Mouse (Mus musculus) hindbrain, embryonic 10.5 days (tissue): ENCODE measurements around the gene Klhl18. TPM values are rescaled to one million over a fixed set of nuclear protein-coding genes. Genes with fewer than 3 reads are reported as not detected.

ENCODE experiments used
- DNase-seq: peaks from one replicate; pipeline ENCODE4 v3.0.0-alpha.2; 2017; ENCODE audit warnings: low spot score
- H3K27ac ChIP-seq: fragments of 300-500 bp; sonication (generic); 2 replicates; pipeline ENCODE4 v1.5.1; 2016; ENCODE audit warnings: mild to moderate bottlenecking, moderate library complexity
- H3K27me3 ChIP-seq: fragments of 300-500 bp; sonication (generic); 2 replicates; pipeline ENCODE4 v1.6.1; 2016; ENCODE audit warnings: mild to moderate bottlenecking; ENCODE audit not compliant: poor library complexity, insufficient read depth, severe bottlenecking
- H3K36me3 ChIP-seq: fragments of 300-500 bp; sonication (generic); 2 replicates; pipeline ENCODE4 v1.6.1; 2016; ENCODE audit warnings: mild to moderate bottlenecking, moderate library complexity
- H3K4me1 ChIP-seq: fragments of 300-500 bp; sonication (generic); replicated peaks from 2 replicates; pipeline ENCODE4 v1.6.1; 2016; ENCODE audit warnings: mild to moderate bottlenecking
- H3K4me3 ChIP-seq: fragments of 300-500 bp; sonication (generic); 2 replicates; pipeline ENCODE4 v1.5.1; 2016; ENCODE audit warnings: mild to moderate bottlenecking, moderate library complexity
- H3K9me3 ChIP-seq: fragments of 300-500 bp; sonication (generic); 2 replicates; pipeline ENCODE4 v1.6.1; 2016; ENCODE audit warnings: mild to moderate bottlenecking, moderate library complexity
- WGBS: fragments of 180-500 bp; shearing (Covaris S2); methylation state at CpG from one replicate; pipeline ENCODE4 v1.1.7; 2016; 5-methylcytosine and 5-hydroxymethylcytosine counted together
- polyA plus RNA-seq: library from polyadenylated mRNA; unstranded; fragments of >200 nt; fragmentation: Nextera tagmentation; extraction: Ambion mirVana; gene quantifications from 2 replicates; pipeline ENCODE4 v1.2.1, GENCODE M21; 2016

Gene Klhl18
- polyA plus RNA-seq = 11.0 and 11.8 TPM in 2 replicates

DNA sequence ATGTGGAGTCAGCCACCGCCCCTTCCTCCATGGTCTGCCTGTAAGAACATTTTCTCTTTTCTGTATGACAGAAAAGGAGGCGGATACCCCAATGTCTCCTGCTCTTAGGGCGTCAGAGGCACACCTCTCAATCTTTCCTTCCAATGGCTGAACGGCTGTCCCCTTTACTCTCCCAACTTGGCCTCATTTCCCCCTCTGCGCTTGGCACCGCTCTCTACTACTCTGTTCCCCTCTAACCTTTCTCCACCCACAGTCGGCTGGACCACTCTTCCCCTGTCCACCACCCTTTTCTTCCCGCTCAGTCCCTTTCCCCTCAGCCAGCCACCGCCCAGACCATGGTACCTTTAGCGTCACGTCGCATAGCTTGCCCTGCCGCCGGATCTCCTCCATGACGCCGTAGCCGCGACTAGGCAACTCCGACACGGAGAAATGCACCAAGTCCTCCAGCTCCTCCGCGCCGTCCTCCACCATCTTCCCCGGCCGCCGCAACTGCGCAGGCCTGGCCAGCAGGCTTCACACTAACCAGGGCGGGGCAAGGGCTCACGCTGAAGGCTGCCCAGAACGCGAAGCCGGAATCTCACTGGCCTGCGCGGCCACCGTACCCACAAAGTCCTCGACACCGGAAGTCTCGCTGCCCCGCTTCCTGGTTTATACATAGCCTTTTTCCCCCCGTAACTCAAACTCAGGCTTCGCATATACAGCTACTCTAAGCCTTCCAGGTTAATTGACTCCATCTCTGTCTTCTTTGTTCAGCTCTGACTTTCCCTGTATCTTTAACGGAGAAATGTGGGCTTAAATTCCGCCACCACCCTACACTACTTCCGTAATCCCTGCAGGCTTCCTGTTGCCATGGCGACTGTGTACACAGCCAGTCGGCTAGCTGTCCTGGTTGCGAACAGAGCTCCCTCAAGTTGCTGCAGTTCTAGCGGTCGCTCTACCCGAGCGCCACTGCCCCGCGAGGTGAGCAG is at the start of gene Klhl18, which contains the start of gene Kif9:
Gene Klhl18 (minus strand): TSS at position 571 of the 968 bp plus-strand sequence.
Gene Kif9 (plus strand): TSS at position 835 of the 968 bp plus-strand sequence.
- Histone ChIP-seq H3K36me3 (peaks cover 5% of the 10 kb centered on the region; the same call in 1 of the 2 replicates), H3K27me3 (peaks cover 17% of the 10 kb centered on the region), H3K4me1 (peaks cover 21% of the 10 kb centered on the region), H3K4me3 (peak within 1 kb of the TSS; percentile 86), H3K27ac (peak within 1 kb of the TSS; percentile 92), H3K9me3 (no peaks in the 10 kb centered on the region)
- under 1% methylated on average over 53 of the region's 53 CpGs for WGBS
- peak; percentile 97 for DNase-seq

DNA sequence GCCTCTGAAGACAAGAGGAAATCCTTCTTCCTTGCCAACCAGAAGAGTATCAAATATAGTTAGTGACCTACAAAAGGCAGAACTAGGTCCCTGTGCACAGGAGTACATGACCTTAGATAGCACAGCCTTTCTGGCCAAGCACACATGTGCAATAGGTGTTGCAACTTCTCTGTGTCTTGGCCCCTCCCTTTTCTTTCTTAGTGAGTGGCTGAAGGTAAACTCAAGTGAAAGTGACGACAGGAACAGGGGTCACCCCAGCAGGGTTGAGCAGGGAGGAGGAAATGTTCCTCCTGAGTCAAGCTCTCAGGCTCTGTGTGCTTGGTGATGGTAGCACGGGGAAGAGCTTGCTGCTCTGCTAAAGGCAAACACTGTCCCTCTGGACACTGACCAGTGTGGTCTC is 49.2 kb upstream of the Klhl18 start:
- H3K36me3 ChIP-seq = no peaks in the 10 kb centered on the region
- no peak overlapping the region for H3K27ac ChIP-seq
- WGBS = 57% methylated on average over 2 of the region's 2 CpGs
- no peak overlapping the region for H3K4me3 ChIP-seq
- no peaks in the 10 kb centered on the region for H3K27me3 ChIP-seq
- H3K9me3 ChIP-seq = no peaks in the 10 kb centered on the region
- H3K4me1 ChIP-seq = 0 out of 2 replicates have a peak, but pooled peaks cover 2% of the 10 kb centered on the region
- DNase-seq = no peak

DNA sequence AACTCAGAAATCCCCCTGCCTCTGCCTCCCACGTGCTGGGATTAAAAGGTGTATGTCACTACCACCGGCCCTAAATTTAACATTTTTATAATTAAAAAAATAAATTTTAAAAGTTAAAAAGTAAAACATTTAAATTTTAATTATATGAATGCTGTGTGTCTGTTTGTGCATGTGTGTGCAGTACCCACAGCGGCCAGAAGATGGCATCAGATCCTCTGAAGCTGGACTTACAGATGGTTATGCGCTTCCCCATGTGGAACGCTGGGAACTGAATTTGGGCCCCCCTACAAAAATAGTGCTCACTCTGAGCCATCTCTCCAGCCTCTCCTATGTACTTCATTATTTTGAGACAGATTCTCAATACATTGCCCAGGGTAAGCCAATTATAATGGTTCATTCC is 14.4 kb upstream of the Klhl18 start:
- peak; percentile 11 for DNase-seq
- Histone ChIP-seq H3K9me3 (peaks cover 7% of the 10 kb centered on the region), H3K4me3 (no peak overlapping the region), H3K27ac (no peak overlapping the region), H3K27me3 (no peaks in the 10 kb centered on the region), H3K36me3 (no peaks in the 10 kb centered on the region), H3K4me1 (peaks cover 5% of the 10 kb centered on the region; the same call in 1 of the 2 replicates)
- 63% methylated on average over 5 of the region's 5 CpGs for WGBS

GRCm38 (mm10) chr9:110488841-110489240 is 12.3 kb upstream of the Klhl18 start:
- Histone ChIP-seq H3K4me1 (peaks cover 5% of the 10 kb centered on the region; the same call in 1 of the 2 replicates), H3K27ac (no peak overlapping the region), H3K9me3 (peaks cover 7% of the 10 kb centered on the region), H3K4me3 (no peak overlapping the region), H3K27me3 (no peaks in the 10 kb centered on the region), H3K36me3 (no peaks in the 10 kb centered on the region)
- no peak for DNase-seq
- 31% methylated on average over 4 of the region's 4 CpGs for WGBS

DNA sequence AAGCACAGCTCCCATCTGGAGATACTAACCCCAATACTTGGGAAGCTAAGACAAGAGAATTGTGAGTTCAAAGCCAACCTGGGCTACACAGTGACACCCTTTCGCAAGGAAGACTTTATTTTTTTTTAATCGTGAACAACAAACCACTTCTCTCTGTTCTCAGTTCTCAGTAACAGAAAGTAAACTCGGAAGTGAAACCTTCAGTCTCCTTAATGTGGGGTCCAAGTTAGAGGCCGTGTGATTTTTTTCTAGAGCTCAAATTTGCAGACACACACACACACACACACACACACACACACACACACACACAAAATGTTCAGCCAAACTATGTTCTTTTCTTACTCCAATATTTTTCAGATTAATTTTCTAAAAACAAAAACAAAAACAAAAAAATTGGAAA is 2.1 kb upstream of the Klhl18 start:
- Histone ChIP-seq H3K4me1 (peaks cover 21% of the 10 kb centered on the region), H3K27me3 (peaks cover 17% of the 10 kb centered on the region), H3K9me3 (no peaks in the 10 kb centered on the region), H3K4me3 (no peak overlapping the region), H3K27ac (no peak overlapping the region), H3K36me3 (no peaks in the 10 kb centered on the region)
- 79% methylated on average over 4 of the region's 4 CpGs for WGBS
- DNase-seq = no peak

GRCm38 (mm10) chr9:110477951-110478350 is 1.5 kb upstream of the Klhl18 start:
- Histone ChIP-seq H3K4me1 (peaks cover 21% of the 10 kb centered on the region), H3K36me3 (no peaks in the 10 kb centered on the region), H3K9me3 (no peaks in the 10 kb centered on the region), H3K4me3 (0 out of 2 replicates have a peak overlapping the region, but pooled peaks have one; percentile 86), H3K27me3 (peaks cover 17% of the 10 kb centered on the region), H3K27ac (no peak overlapping the region)
- no peak for DNase-seq
- WGBS = 53% methylated on average over 11 of the region's 11 CpGs

- H3K9me3 ChIP-seq = no peaks in the 10 kb centered on the region
Observed at GRCm38 (mm10) chr9:110466179-110466578, 10.3 kb downstream of the Klhl18 start.

DNA sequence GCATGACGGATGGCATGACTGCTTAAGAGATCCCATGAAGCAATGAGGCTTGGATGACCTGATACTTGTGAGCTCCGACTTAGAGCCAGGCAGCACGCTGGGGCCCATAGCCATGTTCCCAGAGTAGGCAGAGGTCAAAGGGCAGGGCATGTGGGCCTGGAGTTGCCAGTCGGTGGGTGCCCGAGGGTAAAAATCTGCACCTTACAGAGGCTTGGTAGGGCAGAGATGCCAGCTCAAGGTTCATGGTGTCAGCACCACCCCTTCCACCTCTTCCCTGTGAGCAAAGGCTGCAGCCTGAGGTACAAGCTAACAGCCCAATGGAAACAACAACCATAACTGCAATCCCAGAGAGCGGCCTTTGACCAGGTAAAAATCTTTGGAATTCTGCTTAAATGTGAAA is 11.2 kb downstream of the Klhl18 start:
- peaks cover 6% of the 10 kb centered on the region; the same call in 1 of the 2 replicates for H3K36me3 ChIP-seq
- H3K27me3 ChIP-seq = no peaks in the 10 kb centered on the region
- no peak for DNase-seq
- no peak overlapping the region for H3K4me3 ChIP-seq
- no peaks in the 10 kb centered on the region for H3K9me3 ChIP-seq
- WGBS = 90% methylated on average over 6 of the region's 6 CpGs
- H3K27ac ChIP-seq = no peak overlapping the region
- H3K4me1 ChIP-seq = no peaks in the 10 kb centered on the region

More at GRCm38 (mm10) chr9:110466179-110466578, 10.3 kb downstream of the Klhl18 start:
- no peak overlapping the region for H3K27ac ChIP-seq
- no peak overlapping the region for H3K4me3 ChIP-seq
- no peaks in the 10 kb centered on the region for H3K4me1 ChIP-seq
- 82% methylated on average over 3 of the region's 3 CpGs for WGBS
- no peaks in the 10 kb centered on the region for H3K27me3 ChIP-seq
- peaks cover 6% of the 10 kb centered on the region; the same call in 1 of the 2 replicates for H3K36me3 ChIP-seq
- DNase-seq = no peak

DNA sequence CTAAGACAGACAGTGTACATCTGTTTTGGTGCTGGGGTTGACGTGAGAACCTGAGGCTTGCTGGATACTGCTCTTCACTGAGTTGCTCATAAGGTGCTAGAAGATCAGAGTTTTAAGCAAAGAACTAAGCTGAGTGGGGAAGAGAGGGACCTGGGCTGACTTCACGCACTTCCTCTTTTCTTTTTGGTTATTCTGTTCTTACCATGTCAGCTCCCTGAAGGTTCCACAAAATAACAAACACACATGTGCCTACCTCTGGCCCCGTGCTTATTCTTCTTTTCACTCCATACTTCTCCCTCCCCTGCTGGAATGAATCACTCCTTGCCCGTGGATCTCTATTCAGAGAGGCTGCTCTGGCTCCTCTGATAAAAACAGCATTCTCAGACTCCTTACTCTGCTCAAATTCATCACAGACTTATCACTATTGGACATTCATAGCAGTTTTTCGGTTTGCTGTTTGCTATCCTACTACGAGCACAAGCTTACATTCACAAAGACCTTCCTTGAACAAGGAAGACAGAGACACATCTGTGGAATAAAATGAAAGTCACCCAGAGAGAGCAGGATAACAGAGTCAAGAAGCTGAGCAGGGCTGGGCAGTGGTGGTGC is 12.4 kb downstream of the Klhl18 start:
- Histone ChIP-seq H3K27ac (no peak overlapping the region), H3K4me1 (no peaks in the 10 kb centered on the region), H3K4me3 (no peak overlapping the region), H3K9me3 (no peaks in the 10 kb centered on the region), H3K27me3 (no peaks in the 10 kb centered on the region), H3K36me3 (peaks cover 6% of the 10 kb centered on the region; the same call in 1 of the 2 replicates)
- WGBS = 95% methylated on average over 6 of the region's 6 CpGs
- DNase-seq = no peak

- H3K4me3 ChIP-seq = no peak overlapping the region
- peaks cover 6% of the 10 kb centered on the region; the same call in 1 of the 2 replicates for H3K36me3 ChIP-seq
- H3K27me3 ChIP-seq = no peaks in the 10 kb centered on the region
- no peaks in the 10 kb centered on the region for H3K9me3 ChIP-seq
- H3K27ac ChIP-seq = no peak overlapping the region
- no peaks in the 10 kb centered on the region for H3K4me1 ChIP-seq
- no peak for DNase-seq
- WGBS = 83% methylated on average over 7 of the region's 7 CpGs
Observed at GRCm38 (mm10) chr9:110462321-110462720, 14.2 kb downstream of the Klhl18 start.

- H3K27me3 ChIP-seq = no peaks in the 10 kb centered on the region
- peaks cover 6% of the 10 kb centered on the region; the same call in 1 of the 2 replicates for H3K36me3 ChIP-seq
- H3K9me3 ChIP-seq = no peaks in the 10 kb centered on the region
- H3K27ac ChIP-seq = no peak overlapping the region
- no peak overlapping the region for H3K4me3 ChIP-seq
- WGBS = 90% methylated on average over 18 of the region's 18 CpGs
- no peak for DNase-seq
- H3K4me1 ChIP-seq = no peaks in the 10 kb centered on the region
Observed at GRCm38 (mm10) chr9:110460884-110461815, 15.3 kb downstream of the Klhl18 start.

GRCm38 (mm10) chr9:110459145-110459727 is 17.3 kb downstream of the Klhl18 start:
- Histone ChIP-seq H3K27me3 (no peaks in the 10 kb centered on the region), H3K4me3 (no peak overlapping the region), H3K9me3 (no peaks in the 10 kb centered on the region), H3K4me1 (no peaks in the 10 kb centered on the region), H3K27ac (no peak overlapping the region), H3K36me3 (peaks cover 12% of the 10 kb centered on the region)
- WGBS = 83% methylated on average over 2 of the region's 2 CpGs
- DNase-seq = no peak
